Mouse (Mus musculus): Measurements from ENCODE around the gene Fam178b. TPM values are rescaled to one million over a fixed set of nuclear protein-coding genes. Genes with fewer than 3 reads are reported as not detected.
"Not testable (repeated sequence)": the region's sequence is repeated elsewhere in the genome, so short reads cannot be mapped to it uniquely, and the experiment has no call there.

Gene Fam178b
- polyA plus RNA-seq, 1 experiment: not detected

DNA sequence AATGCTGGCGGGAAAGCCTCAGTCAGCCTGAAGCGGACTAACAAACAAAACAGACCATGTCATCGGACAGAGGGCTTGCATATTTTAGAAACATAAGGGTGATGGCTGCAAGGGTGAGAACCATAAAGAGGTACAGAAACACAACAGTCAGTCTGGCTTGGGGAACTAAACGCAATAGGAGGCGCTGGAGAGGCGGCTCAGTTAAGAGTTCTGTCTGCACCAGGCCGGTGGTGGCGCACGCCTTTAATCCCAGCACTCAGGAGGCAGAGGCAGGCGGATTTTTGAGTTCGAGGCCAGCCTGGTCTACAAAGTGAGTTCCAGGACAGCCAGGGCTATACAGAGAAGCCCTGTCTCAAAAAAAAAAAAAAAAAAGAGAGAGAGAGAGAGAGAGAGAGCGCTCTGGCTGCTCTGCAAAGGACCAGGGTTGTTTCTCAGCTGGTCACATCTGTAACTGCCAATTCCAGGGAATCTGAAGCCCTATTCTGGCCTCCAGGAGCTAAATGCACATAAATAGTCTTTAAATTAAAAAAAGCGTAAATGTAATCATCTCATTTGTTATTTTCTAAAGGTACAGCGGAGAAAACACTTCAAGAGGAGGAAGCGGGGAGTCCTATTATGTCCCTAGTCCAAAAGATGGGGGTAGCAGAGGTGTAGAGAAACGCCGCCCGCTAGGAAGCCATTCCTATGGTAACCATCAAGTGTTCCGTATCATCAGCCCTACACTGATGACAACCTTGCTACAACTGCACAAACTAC lies 137.0 kb downstream of the Fam178b start:
- peak overlapping the region; percentile 80 for H3K4me3 ChIP-seq (ENCODE audit: insufficient read depth, low read length)
- TF ChIP-seq CTCF (IDR thresholded peaks at IDR 0.05; ENCODE audit: low read depth, low read length): no peak
- TF ChIP-seq POLR2A (IDR thresholded peaks at IDR 0.05; ENCODE audit: borderline replicate concordance, low read depth, low read length): no peak
- H3K27ac ChIP-seq (ENCODE audit: insufficient read depth, low read depth, low read length): no peak overlapping the region
- peaks cover 3% of the 10 kb centered on the region; the same call in 1 of the 2 replicates for H3K4me1 ChIP-seq (ENCODE audit: control insufficient read depth, insufficient read depth, low read length)

DNA sequence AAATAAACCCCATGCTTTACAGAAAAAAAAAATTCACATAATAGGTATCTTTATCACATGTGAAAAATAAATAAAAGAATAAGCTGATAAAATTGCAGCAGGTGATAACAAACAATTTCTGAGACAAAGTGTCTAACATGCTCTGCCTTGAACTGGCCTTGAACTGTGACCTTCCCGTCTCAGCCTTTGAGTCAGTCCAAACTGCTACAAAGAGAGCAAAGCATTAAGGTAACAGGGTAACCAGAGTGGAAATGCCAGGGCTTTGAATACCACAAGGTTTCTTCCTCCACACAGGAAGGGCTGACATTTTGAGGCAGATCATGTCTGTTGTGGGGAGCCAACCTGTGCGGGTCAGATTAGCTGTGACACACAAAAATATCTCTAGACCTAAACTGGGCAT lies 137.6 kb downstream of the Fam178b start:
- Histone ChIP-seq H3K27ac (ENCODE audit: insufficient read depth, low read depth, low read length) (no peak overlapping the region), H3K4me1 (ENCODE audit: control insufficient read depth, insufficient read depth, low read length) (peaks cover 3% of the 10 kb centered on the region; the same call in 1 of the 2 replicates), H3K4me3 (ENCODE audit: insufficient read depth, low read length) (no peak overlapping the region)
- TF ChIP-seq CTCF (IDR thresholded peaks at IDR 0.05; ENCODE audit: low read depth, low read length) (no peak), POLR2A (IDR thresholded peaks at IDR 0.05; ENCODE audit: borderline replicate concordance, low read depth, low read length) (no peak)

DNA sequence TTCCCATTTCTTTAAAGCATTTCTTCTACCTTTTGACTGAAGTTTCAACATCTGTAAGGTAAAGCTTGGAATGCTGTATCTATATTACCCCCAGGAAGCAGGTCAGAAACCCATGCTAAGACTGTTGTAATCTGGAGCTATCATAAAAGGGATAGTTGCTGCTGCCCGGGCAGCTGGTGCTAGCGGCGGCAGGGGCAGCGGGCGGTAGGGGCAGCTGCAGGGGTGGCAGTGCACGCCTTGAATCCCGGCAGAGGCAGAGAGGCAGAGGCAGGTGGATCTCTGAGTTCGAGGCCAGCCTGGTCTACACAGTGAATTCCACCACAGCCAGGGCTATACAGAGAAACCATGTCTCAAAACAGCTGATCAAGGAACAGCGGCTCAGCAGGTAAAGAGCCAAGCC lies 140.1 kb downstream of the Fam178b start:
- no peak overlapping the region for H3K4me3 ChIP-seq (ENCODE audit: insufficient read depth, low read length)
- no peak for TF ChIP-seq POLR2A (IDR thresholded peaks at IDR 0.05; ENCODE audit: borderline replicate concordance, low read depth, low read length)
- no peak for TF ChIP-seq CTCF (IDR thresholded peaks at IDR 0.05; ENCODE audit: low read depth, low read length)
- H3K27ac ChIP-seq (ENCODE audit: insufficient read depth, low read depth, low read length): no peak overlapping the region
- peaks cover 3% of the 10 kb centered on the region; the same call in 1 of the 2 replicates for H3K4me1 ChIP-seq (ENCODE audit: control insufficient read depth, insufficient read depth, low read length)

DNA sequence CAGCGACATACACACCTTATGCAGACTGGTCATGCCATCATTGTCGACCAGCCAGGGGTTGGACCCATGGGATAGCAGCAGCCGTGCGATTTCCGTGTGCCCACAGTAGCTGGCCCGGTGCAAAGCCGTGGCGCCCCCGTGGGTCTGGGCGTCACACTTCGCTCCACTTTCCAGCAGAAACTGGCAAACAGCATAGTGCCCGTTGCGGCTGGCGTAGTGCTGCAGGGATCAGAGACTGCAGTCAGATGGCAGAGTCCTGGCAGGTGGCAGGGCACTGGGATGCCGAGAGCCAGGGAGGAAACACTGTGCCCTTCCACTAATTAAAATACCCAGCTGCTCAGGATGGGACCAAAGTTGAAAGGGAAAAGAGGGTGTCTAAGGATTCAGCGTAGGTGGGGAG lies 141.1 kb downstream of the Fam178b start:
- Histone ChIP-seq H3K4me3 (ENCODE audit: insufficient read depth, low read length) (no peak overlapping the region), H3K27ac (ENCODE audit: insufficient read depth, low read depth, low read length) (no peak overlapping the region), H3K4me1 (ENCODE audit: control insufficient read depth, insufficient read depth, low read length) (peaks cover 3% of the 10 kb centered on the region; the same call in 1 of the 2 replicates)
- TF ChIP-seq CTCF (IDR thresholded peaks at IDR 0.05; ENCODE audit: low read depth, low read length) (no peak), POLR2A (IDR thresholded peaks at IDR 0.05; ENCODE audit: borderline replicate concordance, low read depth, low read length) (no peak)

DNA sequence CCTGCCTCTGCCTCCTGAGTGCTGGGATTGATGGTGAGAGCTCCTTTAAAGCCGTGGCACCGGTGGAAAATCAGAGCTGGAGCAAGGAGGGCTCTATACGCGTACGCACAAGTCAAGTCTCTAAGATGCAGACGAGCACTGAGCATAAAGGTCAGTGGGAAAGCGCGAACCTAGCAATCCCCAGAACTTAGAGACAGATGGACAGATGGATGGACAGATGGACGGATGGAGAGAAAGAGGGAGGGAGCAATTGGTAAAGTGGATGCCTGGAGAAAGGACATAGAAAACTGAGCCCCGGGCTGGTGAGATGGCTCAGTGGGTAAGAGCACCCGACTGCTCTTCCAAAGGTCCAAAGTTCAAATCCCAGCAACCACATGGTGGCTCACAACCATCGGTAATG lies 142.2 kb downstream of the Fam178b start:
- TF ChIP-seq CTCF (IDR thresholded peaks at IDR 0.05; ENCODE audit: low read depth, low read length) (no peak), POLR2A (IDR thresholded peaks at IDR 0.05; ENCODE audit: borderline replicate concordance, low read depth, low read length) (no peak)
- no peak overlapping the region for H3K27ac ChIP-seq (ENCODE audit: insufficient read depth, low read depth, low read length)
- peaks cover 2% of the 10 kb centered on the region; the same call in 1 of the 2 replicates for H3K4me1 ChIP-seq (ENCODE audit: control insufficient read depth, insufficient read depth, low read length)
- H3K4me3 ChIP-seq (ENCODE audit: insufficient read depth, low read length): no peak overlapping the region

DNA sequence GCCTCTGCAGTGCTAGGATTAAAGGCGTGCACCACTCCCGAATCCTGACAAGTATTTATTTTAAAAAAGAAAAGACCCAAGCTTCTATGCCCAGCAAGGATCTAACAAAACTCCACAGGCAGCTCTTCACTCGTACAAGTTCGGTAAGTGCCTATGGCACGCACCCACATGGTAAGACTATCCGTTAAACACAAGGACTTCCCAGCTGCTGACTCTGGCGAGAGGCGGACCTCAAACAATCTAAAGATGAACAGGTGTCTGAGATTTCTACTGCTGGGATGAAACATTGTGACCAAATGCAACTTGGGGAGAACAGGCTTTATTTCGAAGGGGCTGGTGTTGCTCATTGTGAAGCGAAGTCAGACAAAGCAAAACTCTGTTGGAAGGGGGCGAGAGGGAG lies 142.9 kb downstream of the Fam178b start:
- TF ChIP-seq CTCF (IDR thresholded peaks at IDR 0.05; ENCODE audit: low read depth, low read length): no peak
- TF ChIP-seq POLR2A (IDR thresholded peaks at IDR 0.05; ENCODE audit: borderline replicate concordance, low read depth, low read length): no peak
- Histone ChIP-seq H3K4me3 (ENCODE audit: insufficient read depth, low read length) (no peak overlapping the region), H3K4me1 (ENCODE audit: control insufficient read depth, insufficient read depth, low read length) (no peaks in the 10 kb centered on the region), H3K27ac (ENCODE audit: insufficient read depth, low read depth, low read length) (no peak overlapping the region)

DNA sequence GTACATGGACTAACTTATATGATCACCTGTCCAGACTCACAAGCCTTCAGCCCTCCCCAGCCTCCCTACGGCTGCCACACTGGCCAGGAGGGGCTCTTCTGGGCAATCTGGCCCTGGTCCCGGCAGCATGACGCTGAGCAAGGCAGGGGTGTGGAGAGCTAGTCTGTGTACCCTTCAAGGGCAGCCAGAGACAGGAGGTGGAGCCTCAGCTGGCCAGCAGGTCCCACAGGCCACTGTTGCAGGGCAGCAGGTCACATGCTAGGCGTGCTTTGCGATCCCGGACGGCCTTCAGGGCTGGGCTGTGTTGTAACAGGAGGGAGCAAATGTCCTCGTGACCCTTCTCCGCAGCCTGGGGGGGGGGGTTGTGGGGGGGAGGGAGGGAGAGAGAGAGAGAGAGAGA lies 143.8 kb downstream of the Fam178b start, which contains the start of gene Gm42417:
Gm42417 (minus strand) TSS at position 244 of the 400 bp plus-strand sequence.
- Histone ChIP-seq H3K4me1 (ENCODE audit: control insufficient read depth, insufficient read depth, low read length) (no peaks in the 10 kb centered on the region), H3K27ac (ENCODE audit: insufficient read depth, low read depth, low read length) (no peak within 1 kb of the TSS), H3K4me3 (ENCODE audit: insufficient read depth, low read length) (no peak within 1 kb of the TSS)
- TF ChIP-seq POLR2A (IDR thresholded peaks at IDR 0.05; ENCODE audit: borderline replicate concordance, low read depth, low read length): no peak
- TF ChIP-seq CTCF (IDR thresholded peaks at IDR 0.05; ENCODE audit: low read depth, low read length): no peak

DNA sequence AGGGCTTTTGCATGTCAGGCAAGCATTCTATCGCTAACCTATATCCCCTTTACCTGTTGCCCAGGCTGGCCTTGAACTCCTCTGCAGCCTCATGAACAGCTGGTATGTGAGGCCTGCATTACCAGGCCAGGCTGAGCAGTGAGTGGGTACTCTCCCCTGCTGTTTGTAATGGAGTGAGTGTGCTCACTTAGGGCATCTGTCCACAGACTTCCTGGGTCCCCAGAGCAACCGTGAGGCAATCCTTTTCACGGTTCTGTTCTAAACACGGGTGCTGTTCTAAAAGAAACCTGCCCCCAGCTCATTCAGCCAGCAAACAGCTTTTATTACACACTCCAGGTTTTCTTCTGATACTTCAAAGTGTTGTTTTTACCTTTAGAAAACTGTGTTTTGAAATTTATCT lies 144.3 kb downstream of the Fam178b start:
- no peak overlapping the region for H3K27ac ChIP-seq (ENCODE audit: insufficient read depth, low read depth, low read length)
- H3K4me3 ChIP-seq (ENCODE audit: insufficient read depth, low read length): no peak overlapping the region
- TF ChIP-seq CTCF (IDR thresholded peaks at IDR 0.05; ENCODE audit: low read depth, low read length) (no peak), POLR2A (IDR thresholded peaks at IDR 0.05; ENCODE audit: borderline replicate concordance, low read depth, low read length) (no peak)
- no peaks in the 10 kb centered on the region for H3K4me1 ChIP-seq (ENCODE audit: control insufficient read depth, insufficient read depth, low read length)

DNA sequence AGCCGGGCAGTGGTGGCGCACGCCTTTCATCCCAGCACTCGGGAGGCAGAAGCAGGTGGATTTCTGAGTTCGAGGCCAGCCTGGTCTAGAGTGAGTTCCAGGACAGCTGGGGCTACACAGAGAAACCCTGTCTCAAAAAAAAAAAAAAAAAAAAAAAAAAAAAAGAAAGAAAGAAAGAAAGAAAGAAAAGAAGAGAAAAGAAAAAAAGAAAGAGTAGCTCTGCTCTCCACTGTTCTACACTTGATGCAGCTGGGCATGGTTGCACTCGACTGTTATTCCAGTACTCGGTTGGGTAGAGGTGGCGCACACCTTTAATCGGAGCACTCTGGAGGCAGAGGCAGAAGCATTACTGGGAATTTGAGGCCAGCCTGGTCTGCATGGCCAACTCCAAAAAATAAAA lies 146.2 kb downstream of the Fam178b start, which contains the start of gene Ankrd23:
Ankrd23 (minus strand) TSS at position 101 of the 400 bp plus-strand sequence.
- not testable (repeated sequence) for H3K27ac ChIP-seq (ENCODE audit: insufficient read depth, low read depth, low read length); H3K4me3 ChIP-seq (ENCODE audit: insufficient read depth, low read length); H3K4me1 ChIP-seq (ENCODE audit: control insufficient read depth, insufficient read depth, low read length)

DNA sequence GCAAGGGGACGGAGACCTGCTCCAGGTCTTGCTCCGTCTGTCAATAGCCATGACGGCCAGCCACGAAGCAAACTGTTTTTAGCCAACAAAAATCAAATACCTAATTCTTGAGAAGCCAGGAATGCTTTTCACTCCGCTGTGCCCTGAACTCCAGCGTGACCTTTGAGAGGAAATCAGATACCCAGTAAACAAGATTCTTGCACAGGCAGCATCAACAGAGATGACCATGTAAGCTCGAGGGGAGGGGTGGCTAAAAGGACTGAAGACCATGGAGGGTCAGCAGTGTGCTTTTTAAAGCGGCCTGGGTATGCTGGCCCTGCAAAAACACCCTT lies 146.6 kb downstream of the Fam178b start:
- Histone ChIP-seq H3K27ac (ENCODE audit: insufficient read depth, low read depth, low read length) (no peak overlapping the region), H3K4me1 (ENCODE audit: control insufficient read depth, insufficient read depth, low read length) (no peaks in the 10 kb centered on the region), H3K4me3 (ENCODE audit: insufficient read depth, low read length) (no peak overlapping the region)
- TF ChIP-seq POLR2A (IDR thresholded peaks at IDR 0.05; ENCODE audit: borderline replicate concordance, low read depth, low read length) (no peak), CTCF (IDR thresholded peaks at IDR 0.05; ENCODE audit: low read depth, low read length) (no peak)

Data from bone marrow macrophage, adult 2 months (primary cell).